Mouse (Mus musculus) erythroblast, adult 5-6 weeks (primary cell): ENCODE data around the gene Wnt1. TPM values are rescaled to one million over a fixed set of nuclear protein-coding genes. Genes with fewer than 3 reads are reported as not detected.
"Not testable (repeated sequence)": the region's sequence is repeated elsewhere in the genome, so short reads cannot be mapped to it uniquely, and the experiment has no call there.

Experiments used
- ATAC-seq: replicated peaks from 2 replicates; pipeline ENCODE4 v1.8.0; 2016; ENCODE audit warnings: moderate number of reproducible peaks, mild to moderate bottlenecking, moderate TSS enrichment, inconsistent platforms; ENCODE audit not compliant: poor library complexity, low FRiP score, severe bottlenecking
- total RNA-seq, 2 experiments: library from RNA; stranded (forward) in 1 of 2; stranded (reverse) in 1 of 2; fragments of 150-400 nt in 1 of 2; fragments of 200-764, 138-1000 nt in 1 of 2; gene quantifications; 2 replicates each; pipeline versions ENCODE4 v1.2.3 to v1.2.4; 2015 to 2017; ENCODE audit warnings: low replicate concordance in 2 of 2

Gene Wnt1
- total RNA-seq, 2 experiments from 2014 or later, result not detected

DNA sequence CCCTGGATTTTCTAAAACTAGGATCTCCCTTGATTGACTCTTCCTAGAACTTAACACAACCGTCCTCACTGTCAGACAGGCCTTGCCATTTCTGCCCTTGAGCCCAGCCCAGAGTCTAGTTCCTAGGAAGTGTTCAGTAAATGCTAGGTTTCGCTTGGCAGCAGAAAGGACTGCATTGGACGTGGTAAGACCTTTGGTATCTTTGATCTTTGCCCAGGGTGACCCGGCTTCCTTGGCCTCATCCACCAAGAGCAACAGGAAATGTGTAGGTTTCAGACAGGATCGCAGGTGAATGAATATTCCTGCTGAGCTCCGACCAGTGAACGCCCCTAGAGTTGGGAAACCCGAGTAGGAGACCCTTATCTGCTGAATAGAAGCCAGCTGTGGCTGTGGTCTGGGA is 13.3 kb downstream of the Wnt1 start:
- no peak for ATAC-seq

DNA sequence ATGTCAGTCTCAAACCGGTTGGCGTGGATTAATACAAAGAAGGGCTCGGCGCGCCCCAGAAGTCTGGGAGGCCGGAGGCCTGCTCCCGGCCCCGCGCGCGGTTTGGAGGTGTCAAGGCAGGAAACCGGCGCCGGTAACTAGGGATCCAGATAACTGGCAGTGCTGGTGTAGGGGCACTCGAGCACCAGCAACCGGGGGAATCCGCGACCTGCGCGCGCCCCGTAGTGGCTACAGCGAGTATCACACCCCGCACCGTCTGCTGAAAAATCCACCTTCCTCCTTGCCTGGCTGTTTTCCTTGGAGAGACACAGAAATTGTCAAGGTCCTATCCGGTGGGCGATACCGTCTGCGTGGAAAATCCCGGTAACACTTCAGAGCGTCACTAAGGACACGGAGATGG is 14.4 kb downstream of the Wnt1 start:
- peak; percentile 62 for ATAC-seq

DNA sequence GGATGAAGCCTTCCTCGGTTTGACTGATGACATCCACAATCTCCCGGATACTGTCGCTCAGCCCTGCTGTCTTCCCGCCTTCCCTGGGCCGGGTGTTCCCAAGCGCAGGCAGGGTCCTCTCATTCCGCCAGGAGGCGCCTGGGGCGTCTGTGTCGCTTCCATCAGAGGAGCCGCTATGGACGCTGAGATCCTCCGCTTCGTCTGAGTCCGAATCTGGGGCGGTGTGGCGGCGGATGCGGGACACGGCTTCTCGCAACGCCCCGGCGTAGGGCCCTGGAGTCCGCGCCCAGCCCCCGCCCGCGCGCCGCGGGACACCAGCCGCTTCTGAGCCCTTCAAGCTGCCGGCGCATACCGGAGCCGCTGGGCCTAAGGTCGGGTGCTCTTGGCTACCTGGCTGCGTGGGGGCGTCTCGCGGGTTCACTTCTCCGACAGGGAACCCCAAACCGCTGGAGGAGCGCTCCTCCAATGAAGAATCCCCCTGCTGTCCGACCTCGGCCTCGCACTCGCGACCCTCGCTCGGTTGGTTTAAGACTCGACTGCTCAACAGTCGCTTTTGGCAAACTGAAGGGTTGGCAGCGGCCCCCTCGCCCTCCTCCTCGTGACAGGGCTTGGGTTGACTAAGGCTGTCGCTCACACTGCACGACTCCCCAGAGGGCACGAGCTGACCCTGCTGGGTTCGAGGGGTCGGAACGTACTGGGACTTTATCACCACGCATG is 15.8 kb downstream of the Wnt1 start:
- no peak for ATAC-seq

- no peak for ATAC-seq
Observed at GRCm38 (mm10) chr15:98806071-98806808, 16.6 kb downstream of the Wnt1 start.

DNA sequence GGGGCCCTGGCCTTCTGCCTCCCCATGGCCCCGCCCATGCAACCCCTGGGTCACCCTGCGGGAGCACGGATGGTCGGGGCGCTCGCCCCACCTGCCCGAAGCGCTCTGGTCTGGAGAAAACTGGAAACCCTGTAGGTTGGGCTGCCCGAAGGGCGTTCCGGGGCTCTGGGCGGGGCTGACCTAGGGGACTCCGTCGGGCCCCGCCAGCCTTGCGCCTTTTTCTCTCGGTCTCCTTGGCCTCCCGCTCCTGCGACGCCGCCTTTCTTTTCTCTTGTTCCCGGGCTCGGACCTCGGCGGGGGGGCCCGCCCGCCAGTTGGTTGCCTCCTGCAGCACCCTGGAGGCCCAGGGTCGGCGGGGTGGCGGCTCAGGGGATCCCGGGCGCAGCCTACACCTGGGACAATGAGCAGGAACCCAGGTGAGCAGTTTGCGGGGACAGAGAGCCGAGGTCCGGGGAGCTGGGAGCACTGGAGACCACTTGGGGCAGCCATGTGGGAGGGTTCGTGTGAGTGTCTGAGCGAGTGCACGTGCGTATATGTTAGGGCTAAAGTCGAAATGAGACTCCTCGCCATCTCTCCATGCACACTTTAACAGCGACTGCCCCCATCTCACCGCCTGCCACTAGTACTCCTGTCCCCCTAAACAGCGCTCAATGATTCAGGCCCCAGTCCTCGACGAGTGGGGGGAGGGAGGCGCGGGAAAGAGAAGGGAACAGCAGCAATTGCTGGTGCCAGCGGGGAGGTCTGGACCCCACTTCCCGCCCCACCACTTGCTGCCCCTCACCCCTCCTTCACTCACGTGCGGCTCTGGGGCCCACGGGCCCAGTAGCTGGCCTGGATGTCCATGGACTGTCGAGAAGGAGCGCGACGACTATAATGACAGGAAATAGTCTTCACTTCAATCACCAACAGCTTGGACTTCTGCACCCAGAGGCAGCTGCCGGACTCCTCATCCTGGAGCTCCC is 17.4 kb downstream of the Wnt1 start:
- ATAC-seq, result no peak

DNA sequence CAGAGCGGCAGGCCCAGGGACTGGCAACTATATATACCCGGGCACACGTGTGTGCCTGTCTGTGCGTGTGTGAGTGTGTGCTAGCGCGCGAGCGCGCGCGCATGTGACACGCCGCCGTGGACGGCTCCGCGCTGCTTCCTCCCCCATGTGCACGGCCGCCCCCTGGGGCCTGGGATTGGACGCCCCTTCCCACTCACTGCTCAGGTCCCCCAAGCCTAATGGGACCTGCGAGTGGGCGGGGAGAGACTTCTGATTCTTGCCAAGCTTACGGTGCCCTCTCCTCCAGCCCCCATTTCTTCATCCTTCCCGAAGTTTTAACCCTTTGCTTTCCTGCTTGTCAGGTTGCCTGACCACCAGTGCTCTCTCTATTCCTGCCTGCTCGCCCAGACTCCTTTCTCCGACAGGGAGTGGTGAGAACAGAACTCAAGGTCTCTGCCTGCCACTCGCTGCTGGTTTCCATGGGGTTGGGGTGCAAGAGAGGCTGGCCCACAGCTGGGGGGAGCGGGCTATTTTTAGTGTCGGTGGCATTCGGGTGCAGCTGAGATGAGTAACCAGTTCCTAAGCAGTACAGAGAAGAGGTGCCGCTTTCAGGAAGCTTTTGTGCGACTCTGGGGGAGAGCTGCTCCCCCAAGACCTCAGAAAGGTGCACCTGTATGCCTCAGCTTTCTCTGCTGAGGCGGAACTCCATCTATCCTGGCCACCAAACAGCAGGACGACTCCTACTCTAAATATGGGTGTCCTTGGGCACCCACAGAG is 18.4 kb downstream of the Wnt1 start:
- no peak for ATAC-seq

- ATAC-seq, result no peak
Observed at GRCm38 (mm10) chr15:98808651-98809134, 19.0 kb downstream of the Wnt1 start.

- ATAC-seq, result no peak
Observed at GRCm38 (mm10) chr15:98809390-98809789, 19.7 kb downstream of the Wnt1 start, which contains the start of gene Ddn. Ddn (minus strand) TSS chr15:98809490.

- not testable (repeated sequence) for ATAC-seq
Observed at GRCm38 (mm10) chr15:98810212-98810611, 20.6 kb downstream of the Wnt1 start.

DNA sequence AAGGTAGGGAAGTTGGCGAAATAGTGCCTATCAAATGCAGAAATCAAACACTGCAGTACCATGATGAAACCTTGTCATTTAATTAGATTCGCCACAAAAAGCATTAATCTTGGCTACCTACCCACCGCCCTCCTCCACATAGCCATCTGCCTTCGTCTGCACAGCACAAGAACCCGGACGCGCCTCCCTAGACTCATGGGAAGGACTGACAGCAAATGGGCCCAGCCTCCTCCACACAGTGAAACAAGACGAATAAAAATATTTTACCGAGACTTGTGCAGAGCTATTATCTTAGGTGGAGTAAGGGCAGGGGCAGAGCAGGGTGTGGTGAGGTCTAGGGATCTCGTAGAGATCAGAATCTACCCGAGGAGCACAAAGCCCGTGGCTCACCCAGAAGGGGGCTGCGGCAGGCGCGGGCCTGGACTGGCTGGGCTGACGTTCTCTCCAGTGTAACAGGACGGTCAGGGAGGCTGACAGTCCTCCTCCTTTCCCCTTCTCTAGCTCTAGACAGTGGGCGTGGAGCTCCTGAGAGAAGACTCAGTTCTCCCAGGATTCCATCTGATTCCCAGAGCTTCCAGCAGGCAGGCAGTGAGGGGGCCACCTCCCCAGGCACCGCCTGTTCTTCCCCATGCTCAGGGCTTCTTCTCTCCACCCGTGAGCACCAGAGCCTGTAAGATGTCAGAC is 23.2 kb downstream of the Wnt1 start:
- 0 out of 2 replicates have a peak, but pooled peaks have one; percentile 7 for ATAC-seq

DNA sequence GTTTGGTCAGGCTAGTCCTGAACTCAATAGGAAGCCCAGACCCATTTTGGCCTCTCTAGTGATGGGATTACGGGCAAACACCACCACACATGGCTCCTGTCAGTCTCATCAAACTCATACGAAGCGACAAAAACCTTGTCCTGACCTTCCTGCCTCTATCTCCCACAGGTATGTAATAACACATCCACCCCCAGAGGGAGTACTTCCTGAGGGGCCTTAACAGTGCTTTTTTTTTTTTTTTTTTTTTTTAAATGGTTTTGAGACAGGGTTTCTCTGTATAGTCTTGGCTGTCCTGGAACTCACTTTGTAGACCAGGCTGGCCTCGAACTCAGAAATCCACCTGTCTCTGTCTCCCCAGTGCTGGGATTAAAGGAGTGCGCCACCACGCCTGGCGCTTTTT is 28.5 kb downstream of the Wnt1 start:
- no peak for ATAC-seq

GRCm38 (mm10) chr15:98820937-98821336 is 31.3 kb downstream of the Wnt1 start:
- no peak for ATAC-seq

DNA sequence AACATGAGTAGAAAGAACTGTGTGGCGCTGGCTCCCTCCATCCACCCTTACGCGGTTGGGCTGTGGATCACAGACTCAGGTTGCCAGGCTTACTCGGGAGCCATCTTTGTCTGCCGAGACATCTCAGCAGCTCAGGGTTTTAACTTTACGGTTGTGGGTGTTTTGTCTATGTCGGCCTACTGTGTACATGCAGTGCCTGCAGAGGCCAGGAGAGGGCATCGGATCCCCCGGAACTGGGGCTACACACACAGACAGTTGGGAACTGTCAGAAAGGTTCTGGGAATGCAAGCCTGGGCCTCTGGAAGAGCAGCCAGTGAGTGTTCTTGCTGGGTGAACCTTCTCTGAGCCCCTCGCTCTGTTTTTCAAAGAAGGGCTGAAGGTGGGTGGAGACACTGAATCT is 31.7 kb downstream of the Wnt1 start:
- ATAC-seq, result peak; percentile 81

DNA sequence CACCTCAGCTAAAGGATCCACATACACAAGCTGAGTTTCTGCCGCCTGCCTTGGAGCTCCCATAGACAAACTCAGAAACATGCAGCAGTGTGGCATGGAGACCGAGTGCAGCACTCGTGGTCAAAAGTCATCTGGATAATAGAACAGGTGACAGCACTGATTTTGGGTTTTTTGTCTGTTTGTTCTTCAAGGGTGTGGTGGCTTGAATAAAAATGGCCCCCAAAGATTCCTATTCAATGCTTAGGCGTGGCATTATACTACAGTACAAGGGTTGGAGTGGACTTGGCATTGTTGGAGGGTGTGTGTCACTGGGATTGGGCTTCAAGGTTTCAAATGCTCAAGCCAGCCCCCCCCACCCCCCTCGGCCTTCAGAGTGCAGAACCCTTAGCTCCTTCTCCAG is 32.5 kb downstream of the Wnt1 start:
- no peak for ATAC-seq

- no peak for ATAC-seq
Observed at GRCm38 (mm10) chr15:98823434-98823833, 33.8 kb downstream of the Wnt1 start.

DNA sequence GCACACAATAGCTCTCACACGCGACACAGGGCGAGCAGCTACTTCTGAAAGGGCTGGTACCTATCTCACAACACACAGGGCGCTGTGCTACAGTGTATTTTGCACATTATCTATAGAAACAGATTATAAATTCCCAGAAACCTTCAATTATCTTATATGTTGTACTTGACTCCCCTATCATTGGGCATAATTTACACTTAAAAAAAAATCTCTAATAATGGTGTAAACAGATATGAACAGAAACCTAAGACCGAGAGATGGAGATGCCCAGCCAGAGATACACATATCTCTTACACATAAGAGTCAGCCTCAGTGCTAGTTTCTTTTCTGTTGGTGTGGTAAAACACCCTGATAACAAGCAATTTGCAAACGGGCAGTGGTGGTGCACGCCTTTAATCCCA is 38.0 kb downstream of the Wnt1 start:
- 0 out of 2 replicates have a peak, but pooled peaks have one; percentile 10 for ATAC-seq

DNA sequence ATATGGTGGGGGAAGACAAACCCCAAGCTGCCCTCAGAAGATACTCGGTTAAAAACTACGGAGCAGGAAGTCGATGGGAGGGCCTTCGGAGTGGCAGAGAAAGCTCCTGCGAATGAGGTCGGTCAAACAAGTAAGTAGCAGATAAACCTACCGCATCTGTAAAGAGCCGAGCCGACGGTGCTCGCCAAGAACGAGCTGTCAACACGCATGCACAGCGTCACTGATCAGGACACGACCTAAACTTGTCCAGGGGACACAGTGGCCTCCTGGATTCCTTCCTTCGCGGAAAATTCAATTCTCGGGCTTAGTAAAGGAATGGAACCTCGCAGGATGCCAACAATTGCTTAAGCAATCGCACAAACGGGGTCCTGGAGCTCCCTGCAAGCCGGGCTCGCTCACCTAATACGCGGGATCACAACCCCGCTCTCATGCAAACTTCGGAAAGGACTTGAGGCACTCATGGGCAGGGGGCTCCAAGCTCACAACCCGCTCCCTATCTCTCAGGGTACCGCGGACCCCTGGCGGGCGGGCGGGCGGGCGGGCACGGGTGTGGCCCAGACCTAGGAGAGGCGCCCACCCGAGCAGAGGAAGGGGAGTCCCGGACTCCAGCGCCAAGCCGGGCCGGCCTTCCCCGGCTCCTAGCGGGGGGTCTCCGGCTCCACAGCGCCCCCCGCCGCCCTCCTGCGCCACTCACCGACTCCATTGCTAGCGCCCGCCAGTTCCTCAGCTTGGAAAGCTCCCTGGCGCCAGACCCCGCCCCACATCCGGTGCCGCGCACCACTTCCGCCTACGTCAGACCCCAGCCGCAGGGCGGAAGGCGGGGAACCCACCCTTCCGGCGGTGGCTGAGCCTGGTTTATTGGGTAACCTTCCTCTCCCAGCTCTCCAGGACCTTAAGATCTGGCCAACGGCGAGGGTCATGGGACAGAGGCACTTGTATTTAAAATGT is 41.4 kb downstream of the Wnt1 start, which contains the start of gene Prkag1:
Prkag1 (minus strand) TSS at position 786 of the 948 bp plus-strand sequence.
- peak; percentile 90 for ATAC-seq

- peak; percentile 15; the same call in 1 of the 2 replicates for ATAC-seq
Observed at GRCm38 (mm10) chr15:98831684-98832035, 42.0 kb downstream of the Wnt1 start.
